Mouse (Mus musculus): ENCODE data around the gene Dgkz. TPM values are rescaled to one million over a fixed set of nuclear protein-coding genes. Genes with fewer than 3 reads are reported as not detected.

The Dgkz gene
- total RNA-seq, 2 experiments from 2014 or later: 553 to 561 TPM

DNA sequence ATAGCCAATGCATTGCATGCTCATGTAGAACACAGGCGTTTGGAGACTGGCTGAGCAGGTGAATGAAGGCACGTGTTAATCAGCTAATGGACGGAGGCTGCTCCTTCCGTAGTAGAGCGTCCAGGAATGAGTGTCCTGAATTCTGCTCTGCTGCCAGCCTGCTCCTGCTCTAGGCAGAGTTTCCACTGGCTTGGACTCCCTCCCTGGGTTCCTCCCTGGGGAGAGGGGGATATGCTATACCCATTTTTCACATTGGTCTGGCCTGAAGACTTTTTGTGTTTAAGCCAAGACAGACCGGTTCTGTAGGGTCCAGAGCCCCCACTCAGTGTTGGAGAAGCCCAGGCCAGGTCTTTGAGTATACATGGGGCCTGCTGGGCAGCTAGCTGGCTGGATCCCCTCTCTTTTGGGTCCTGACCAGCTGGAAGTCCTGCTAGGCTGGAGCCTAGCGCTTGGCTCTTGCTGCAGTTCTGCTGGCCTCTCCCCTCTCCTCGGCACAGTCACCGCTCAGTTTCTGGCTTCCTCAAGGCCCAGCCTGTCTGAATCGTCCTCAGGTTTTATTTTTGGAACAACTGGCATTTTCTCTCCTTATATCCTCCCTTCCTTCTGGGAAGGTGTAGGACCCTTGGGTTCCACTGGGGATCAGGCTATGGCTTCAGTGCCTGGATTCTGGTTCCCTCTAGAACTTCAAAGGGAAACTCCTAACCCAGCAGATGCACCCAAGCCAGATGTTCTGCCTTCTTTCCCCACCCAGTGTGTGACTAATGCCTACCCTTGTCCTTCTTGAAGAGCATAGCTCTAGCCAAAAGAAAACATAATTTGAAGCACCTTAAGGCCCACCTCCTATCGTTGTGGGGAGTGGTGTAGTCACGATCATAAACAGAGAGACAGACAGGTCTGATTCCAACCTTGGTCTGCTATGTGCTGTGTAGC lies 36.0 kb upstream of the Dgkz start:
- no peak overlapping the region for H3K4me3 ChIP-seq
- intact Hi-C loops (cut with DNase I): no loop called here
- DNase-seq (ENCODE audit: extremely low spot score in 1 of 2, low spot score in 2 of 2): no peak
- no peak for TF ChIP-seq CTCF (IDR thresholded peaks at IDR 0.05)
- H3K27ac ChIP-seq: no peak overlapping the region

DNA sequence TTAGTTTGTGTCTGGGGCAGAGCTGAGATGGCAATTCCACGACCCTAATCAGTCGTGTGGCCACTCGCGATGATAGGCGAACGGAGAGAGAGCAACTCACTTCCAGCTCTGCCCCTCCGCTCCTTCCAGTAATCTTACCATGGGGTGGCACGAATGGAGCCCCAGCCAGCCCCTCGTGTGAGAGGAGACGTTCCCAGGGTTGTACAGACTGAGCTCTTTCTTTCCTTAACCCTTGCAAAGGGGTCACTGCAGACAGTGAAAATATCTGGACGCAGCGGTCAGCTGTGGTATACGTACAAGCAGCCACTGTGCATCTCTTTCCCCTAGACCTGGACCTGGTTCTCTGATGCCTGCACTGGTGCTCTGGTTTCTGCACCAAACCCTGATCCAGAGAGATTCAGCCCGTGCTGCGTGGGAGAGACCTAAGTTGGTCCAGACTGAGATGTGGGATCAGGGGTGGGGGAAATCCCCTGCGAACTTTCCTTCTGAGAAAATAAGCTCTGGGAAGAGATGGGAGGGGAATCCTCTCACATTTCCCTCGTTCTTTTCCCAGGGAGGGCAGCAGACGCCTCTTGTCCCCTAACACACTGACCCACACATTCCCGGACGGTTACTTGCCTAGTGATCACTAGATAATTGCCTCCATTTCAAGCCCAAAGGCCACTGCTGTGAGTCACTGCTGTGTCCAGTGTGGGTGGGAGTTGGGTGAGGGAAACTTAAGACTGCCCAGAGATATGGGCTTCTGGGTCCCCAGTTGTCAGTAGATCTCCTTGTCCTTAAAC lies 33.1 kb upstream of the Dgkz start:
- no peak for TF ChIP-seq CTCF (IDR thresholded peaks at IDR 0.05)
- Histone ChIP-seq H3K4me3 (peak overlapping the region; percentile 69), H3K27ac (peak overlapping the region; percentile 93)
- intact Hi-C loops (cut with DNase I): loop anchor here (5.0 kb wide), 2 partner anchors 173 to 323 kb away; no protein-coding TSS in a partner anchor
- no peak for DNase-seq (ENCODE audit: extremely low spot score in 1 of 2, low spot score in 2 of 2)

DNA sequence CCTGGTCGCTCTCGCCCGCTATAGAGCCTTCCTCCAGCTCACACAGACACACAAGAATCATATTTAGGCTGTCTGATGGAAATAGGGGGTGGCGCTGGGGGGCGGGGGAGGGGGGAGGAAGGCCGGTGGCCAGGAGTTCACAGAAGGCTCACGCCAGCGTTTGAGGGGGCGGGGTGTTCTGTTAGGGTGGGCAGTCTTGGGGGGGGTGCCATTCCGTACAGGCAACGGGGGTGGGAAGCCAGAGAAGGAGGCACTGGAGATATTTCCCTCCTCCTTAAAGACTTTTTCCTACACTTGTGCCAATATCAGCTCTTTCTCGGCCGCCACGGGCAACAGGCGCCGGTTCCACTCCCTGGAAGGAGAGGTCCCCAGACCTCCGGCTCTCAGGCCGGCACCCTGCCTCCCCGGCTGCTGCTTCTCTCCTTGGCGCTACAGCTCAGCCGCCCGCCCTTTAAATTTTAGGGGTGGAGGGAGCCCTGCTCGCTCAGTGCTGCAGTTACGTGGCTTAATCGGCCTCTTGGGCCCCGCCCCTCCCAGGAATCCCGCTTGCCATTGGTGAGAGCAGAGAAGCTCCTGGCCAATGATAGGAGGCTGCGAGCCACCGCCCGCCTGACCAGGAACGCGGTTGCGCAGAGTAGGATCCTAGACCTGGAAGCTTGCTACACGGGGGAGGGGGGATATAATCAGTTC lies 32.4 kb upstream of the Dgkz start:
- Histone ChIP-seq H3K27ac (peak overlapping the region; percentile 93), H3K4me3 (peak overlapping the region; percentile 69)
- intact Hi-C loops (cut with DNase I): loop anchor here (1.0 to 5.0 kb wide), 3 partner anchors 50 to 324 kb away; no protein-coding TSS in a partner anchor
- DNase-seq (ENCODE audit: extremely low spot score in 1 of 2, low spot score in 2 of 2): peak; percentile 97
- TF ChIP-seq CTCF (IDR thresholded peaks at IDR 0.05): no peak

DNA sequence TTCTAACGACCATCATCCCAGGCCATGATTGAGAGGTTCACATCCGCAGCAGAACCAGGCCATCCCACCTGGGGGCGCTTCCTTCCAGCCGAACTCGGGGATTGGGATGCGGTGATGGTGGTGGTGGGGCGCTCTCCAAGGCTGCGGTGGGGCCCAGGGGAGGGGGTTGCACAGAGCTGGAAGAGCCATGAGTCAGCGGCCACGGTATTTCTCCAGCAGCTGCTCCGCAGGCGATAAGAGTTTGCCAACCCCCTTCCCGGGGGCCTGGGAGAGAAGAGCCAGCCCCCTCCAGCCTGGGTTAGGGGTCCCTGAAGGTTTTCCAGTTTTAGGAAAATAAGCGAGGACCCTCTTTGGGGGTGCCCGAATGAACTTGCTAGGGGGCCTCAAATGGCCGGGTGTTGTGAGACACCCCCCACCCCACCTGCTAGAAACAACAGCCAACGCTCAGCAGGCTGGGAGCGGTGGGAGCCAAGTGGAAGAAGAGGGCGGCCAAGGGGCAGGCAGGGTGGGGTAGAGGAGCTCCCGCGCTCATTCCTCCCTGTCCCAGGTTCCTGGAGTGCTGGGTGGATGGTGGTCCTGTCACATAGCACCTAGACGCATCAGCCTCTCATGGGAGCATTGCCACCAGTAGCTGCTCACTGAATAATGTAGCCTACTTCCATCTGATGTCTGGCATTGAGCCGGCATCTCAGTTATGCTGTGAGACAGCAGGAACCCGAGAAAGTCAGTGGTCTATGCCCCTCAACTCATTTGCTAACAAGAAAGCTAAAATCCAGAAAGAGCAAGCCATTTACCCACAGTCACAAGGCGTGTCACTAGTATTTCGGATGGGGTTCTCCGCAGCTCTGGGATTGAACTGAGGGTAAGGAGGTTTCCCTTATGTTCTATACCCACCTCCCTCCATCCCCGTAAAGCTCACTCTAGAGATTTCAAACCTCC lies 31.6 kb upstream of the Dgkz start:
- peak; percentile 63 for TF ChIP-seq CTCF (IDR thresholded peaks at IDR 0.05)
- peak overlapping the region; percentile 85 for H3K27ac ChIP-seq
- peak; percentile 45 to 59 for DNase-seq (ENCODE audit: extremely low spot score in 1 of 2, low spot score in 2 of 2)
- H3K4me3 ChIP-seq: peak overlapping the region; percentile 69
- intact Hi-C loops (cut with DNase I): loop anchor here (1.0 to 5.0 kb wide), 3 partner anchors 51 to 325 kb away; no protein-coding TSS in a partner anchor

DNA sequence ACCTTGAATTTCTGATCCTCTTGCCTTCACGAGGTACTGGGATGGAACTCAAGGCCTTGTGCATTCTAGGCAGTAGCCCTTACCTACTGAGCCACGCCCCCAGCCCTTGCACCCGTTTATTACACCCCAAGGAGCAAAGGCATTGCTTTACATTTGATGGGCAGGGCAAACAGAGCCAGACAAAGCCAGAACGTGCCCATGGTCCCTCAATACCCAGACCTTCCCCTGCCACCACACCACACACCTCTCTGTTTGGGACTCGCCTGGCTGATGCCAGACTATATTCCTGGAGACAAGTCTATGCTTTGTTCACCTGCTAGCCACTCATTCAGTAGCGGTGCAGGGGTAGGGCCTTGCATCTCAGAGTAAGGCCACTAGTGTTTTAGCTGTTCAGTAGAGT lies 30.8 kb upstream of the Dgkz start:
- intact Hi-C loops (cut with DNase I): loop anchor here (5.0 kb wide), 2 partner anchors 176 to 326 kb away; no protein-coding TSS in a partner anchor

DNA sequence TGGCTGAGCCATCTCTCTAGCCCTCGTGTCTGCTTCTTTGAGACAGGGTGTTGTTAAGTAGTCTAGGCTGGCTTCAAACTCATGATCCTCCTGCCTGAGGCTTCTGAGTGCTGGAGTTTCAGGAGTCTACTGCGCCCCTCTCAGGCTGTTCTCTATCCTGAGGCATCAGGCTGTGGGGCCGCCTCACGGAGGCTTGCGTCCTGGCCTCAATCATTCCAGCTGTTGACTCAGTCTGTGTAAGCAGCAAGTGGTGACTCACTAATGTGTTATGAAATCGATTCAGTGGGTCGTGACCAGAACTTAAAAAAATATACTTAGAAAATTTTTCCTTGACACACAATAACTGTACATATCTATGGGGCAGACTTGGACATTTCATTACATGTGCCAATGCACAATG lies 29.0 kb upstream of the Dgkz start:
- DNase-seq (ENCODE audit: extremely low spot score in 1 of 2, low spot score in 2 of 2): no peak
- intact Hi-C loops (cut with DNase I): loop anchor here (5.0 kb wide), 2 partner anchors 178 to 328 kb away; no protein-coding TSS in a partner anchor
- H3K4me3 ChIP-seq: no peak overlapping the region
- TF ChIP-seq CTCF (IDR thresholded peaks at IDR 0.05): no peak
- no peak overlapping the region for H3K27ac ChIP-seq

More for the DNA sequence above, 30.8 kb upstream of the Dgkz start:
- TF ChIP-seq CTCF (IDR thresholded peaks at IDR 0.05): no peak
- DNase-seq (ENCODE audit: extremely low spot score in 1 of 2, low spot score in 2 of 2): no peak
- Histone ChIP-seq H3K4me3 (no peak overlapping the region), H3K27ac (no peak overlapping the region)

DNA sequence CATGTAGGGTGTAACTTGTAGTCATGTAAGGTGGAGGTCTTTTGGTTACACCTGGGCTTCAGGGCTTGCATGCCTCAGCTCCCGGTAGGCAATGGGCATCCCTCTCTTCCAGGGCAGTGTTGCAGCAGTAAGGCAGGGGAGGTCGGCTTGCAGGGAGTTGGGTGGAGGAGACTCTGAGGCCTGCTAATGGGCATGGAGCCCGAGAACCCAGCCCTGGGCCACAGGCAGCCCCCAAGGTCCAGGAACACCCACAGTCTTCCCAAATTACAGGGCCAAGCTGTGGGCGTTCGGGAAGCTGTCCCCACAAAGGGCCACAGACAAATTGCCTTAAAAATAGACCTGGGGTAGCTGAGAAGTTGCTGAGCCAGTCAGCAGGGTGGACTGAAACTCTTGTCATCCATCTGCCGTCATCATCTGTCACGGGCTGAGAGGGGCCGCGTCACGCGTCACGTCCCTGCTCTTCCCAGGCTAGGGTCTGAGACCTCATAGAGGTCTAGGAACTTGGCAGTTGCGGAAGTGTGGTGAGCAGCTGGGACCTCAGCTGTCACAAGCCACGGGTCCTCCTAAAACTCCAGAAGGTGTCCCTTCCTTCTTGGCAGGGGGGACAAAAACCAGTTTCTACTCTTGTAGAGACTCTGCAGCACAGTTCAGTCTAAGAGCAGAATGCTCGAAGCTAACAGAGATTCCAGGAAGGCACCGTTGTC lies 22.4 kb upstream of the Dgkz start:
- no peak for DNase-seq (ENCODE audit: extremely low spot score in 1 of 2, low spot score in 2 of 2)
- intact Hi-C loops (cut with DNase I): no loop called here
- TF ChIP-seq CTCF (IDR thresholded peaks at IDR 0.05): no peak
- no peak overlapping the region for H3K4me3 ChIP-seq
- no peak overlapping the region for H3K27ac ChIP-seq

DNA sequence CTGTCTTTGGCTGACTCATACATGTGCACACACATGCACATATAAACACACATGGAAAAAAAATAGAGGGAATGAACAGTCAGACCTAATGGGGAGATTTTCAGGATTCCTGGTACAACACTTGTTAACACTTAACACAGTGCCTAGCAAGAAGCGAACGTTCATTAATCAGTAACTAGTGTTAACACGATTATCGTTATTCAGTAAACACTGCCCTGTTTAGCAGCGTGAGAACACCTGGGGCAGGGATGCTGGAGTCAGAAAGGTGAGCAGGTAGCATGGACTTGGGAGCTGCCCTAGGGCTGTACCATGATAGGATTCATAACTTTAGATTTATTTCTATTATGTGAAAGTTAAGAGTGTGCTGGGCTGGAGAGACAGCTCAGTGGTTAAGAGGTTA lies 20.3 kb upstream of the Dgkz start:
- no peak for DNase-seq (ENCODE audit: extremely low spot score in 1 of 2, low spot score in 2 of 2)
- Histone ChIP-seq H3K27ac (no peak overlapping the region), H3K4me3 (no peak overlapping the region)
- intact Hi-C loops (cut with DNase I): no loop called here
- TF ChIP-seq CTCF (IDR thresholded peaks at IDR 0.05): no peak

DNA sequence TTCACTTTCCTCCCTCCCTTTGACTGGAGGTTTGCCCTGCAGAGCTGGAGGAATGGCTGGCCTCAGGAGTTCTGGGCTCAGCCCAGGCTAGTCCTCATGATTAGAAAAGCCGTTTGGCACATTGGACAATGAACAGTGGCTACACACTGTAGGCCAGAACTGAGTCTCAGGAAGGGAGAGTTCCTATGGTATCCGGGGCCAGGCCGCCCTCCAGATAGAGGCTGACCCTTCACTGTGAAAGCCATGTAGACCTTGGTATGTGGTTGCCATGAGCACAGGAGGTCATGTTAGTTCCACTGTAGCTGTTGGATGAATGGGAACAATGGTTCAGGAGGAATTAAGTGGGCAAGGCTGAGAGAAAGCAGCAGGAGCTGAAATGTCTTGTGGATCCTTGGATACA lies 17.7 kb upstream of the Dgkz start:
- no peak for DNase-seq (ENCODE audit: extremely low spot score in 1 of 2, low spot score in 2 of 2)
- H3K27ac ChIP-seq: no peak overlapping the region
- TF ChIP-seq CTCF (IDR thresholded peaks at IDR 0.05): no peak
- H3K4me3 ChIP-seq: no peak overlapping the region
- intact Hi-C loops (cut with DNase I): no loop called here

DNA sequence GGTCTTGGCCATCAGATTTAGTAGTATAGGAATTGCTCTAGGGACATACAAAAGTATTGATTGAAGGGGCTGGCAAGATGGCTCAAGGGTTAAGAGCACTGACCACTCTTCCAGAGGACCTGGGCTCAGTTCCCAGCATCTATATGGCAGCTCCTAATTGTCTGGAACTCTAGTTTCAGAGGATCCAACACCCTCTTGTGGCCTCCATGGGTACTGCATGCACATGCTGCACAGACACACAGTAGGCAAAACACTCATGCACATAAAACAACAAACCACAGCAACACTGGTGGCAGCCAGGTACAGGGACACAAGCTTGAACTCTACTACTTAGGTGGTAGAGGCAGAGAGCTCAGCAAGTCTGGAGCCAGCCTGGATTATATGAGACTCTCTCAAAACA lies 14.1 kb upstream of the Dgkz start:
- H3K27ac ChIP-seq: no peak overlapping the region
- intact Hi-C loops (cut with DNase I): loop anchor here (5.0 kb wide), 1 partner anchor 343 kb away; no protein-coding TSS in a partner anchor
- peak; percentile 38 for TF ChIP-seq CTCF (IDR thresholded peaks at IDR 0.05)
- no peak overlapping the region for H3K4me3 ChIP-seq
- no peak for DNase-seq (ENCODE audit: extremely low spot score in 1 of 2, low spot score in 2 of 2)

All from left cerebral cortex, adult 2 months (tissue).